Mouse (Mus musculus) midbrain, embryonic 16.5 days (tissue): ENCODE data around the gene Sipa1l3. TPM values are rescaled to one million over a fixed set of nuclear protein-coding genes. Genes with fewer than 3 reads are reported as not detected.
A peak's percentile ranks its signal among the peaks of the same experiment; 100 is the strongest.

Experiments
- ATAC-seq: fragments of 200-750 bp; cut with Nextera tagmentation; 2 replicates; pipeline ENCODE4 v1.8.0; 2017; ENCODE audit warnings: moderate TSS enrichment
- H3K27ac ChIP-seq: fragments of 300-500 bp; sonication (generic); 2 replicates; pipeline ENCODE4 v1.5.1; 2014; ENCODE audit warnings: mild to moderate bottlenecking, low read length, mixed read lengths
- H3K27me3 ChIP-seq: fragments of 300-500 bp; sonication (generic); 2 replicates; pipeline ENCODE4 v1.6.1; 2014; ENCODE audit warnings: low read depth, low read length, mixed read lengths; ENCODE audit not compliant: control insufficient read depth, insufficient read depth
- H3K36me3 ChIP-seq: fragments of 300-500 bp; sonication (generic); 2 replicates; pipeline ENCODE4 v1.6.1; 2014; ENCODE audit warnings: mild to moderate bottlenecking, low read length, moderate library complexity, mixed read lengths; ENCODE audit not compliant: control insufficient read depth, insufficient read depth
- H3K4me1 ChIP-seq: fragments of 300-500 bp; sonication (generic); 2 replicates; pipeline ENCODE4 v1.6.1; 2014; ENCODE audit warnings: mild to moderate bottlenecking, low read length, mixed read lengths; ENCODE audit not compliant: control insufficient read depth, insufficient read depth
- H3K4me2 ChIP-seq: fragments of 300-500 bp; sonication (generic); 2 replicates; pipeline ENCODE4 v1.6.1; 2014; ENCODE audit warnings: mild to moderate bottlenecking, low read length, mixed read lengths
- H3K4me3 ChIP-seq: fragments of 300-500 bp; sonication (generic); 2 replicates; pipeline ENCODE4 v1.5.1; 2014; ENCODE audit warnings: low read depth, mild to moderate bottlenecking, low read length, moderate library complexity, mixed read lengths
- H3K9ac ChIP-seq: fragments of 300-500 bp; sonication (generic); 2 replicates; pipeline ENCODE4 v1.6.1; 2014; ENCODE audit warnings: low read depth, low read length, mixed read lengths
- H3K9me3 ChIP-seq: fragments of 300-500 bp; sonication (generic); replicated peaks from 2 replicates; pipeline ENCODE4 v1.6.1; 2014; ENCODE audit warnings: mild to moderate bottlenecking, low read length, mixed read lengths; ENCODE audit not compliant: control insufficient read depth, poor library complexity, severe bottlenecking
- WGBS: fragments of 180-500 bp; shearing (Covaris S2); extraction: QIAGEN DNeasy Blood & Tissue Kit; methylation state at CpG from one replicate; pipeline ENCODE4 v1.1.7; 2014; 5-methylcytosine and 5-hydroxymethylcytosine counted together
- polyA plus RNA-seq: library from polyadenylated mRNA; unstranded; fragments of >200 nt; fragmentation: Nextera tagmentation; extraction: Ambion mirVana; gene quantifications from 2 replicates; pipeline ENCODE4 v1.2.1, GENCODE M21; 2015

Sipa1l3 gene
- polyA plus RNA-seq, 1 experiment from 2014 or later: 17.3 TPM

DNA sequence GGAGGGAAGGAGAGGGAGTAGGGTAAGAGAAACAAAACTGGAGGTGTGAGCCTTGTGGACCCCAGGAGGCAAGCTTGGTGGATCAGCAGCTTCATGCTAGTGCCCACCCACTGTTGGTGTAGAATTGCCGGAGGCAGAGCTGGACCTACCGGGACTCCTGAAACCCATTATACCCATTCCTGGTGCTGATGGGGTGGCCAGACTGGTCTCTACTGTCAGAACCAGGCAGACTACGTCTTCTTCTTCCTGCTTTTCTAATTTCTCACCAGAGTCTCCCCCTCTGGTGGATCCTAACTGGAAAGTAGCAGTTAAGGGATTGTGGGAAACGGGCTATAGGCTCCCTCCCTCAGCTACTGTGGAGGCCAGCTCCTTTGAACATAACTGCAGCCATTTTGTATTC lies 23.2 kb upstream of the Sipa1l3 start:
- Histone ChIP-seq H3K4me2 (no peak overlapping the region), H3K4me1 (no peaks in the 10 kb centered on the region), H3K4me3 (no peak overlapping the region), H3K9me3 (no peaks in the 10 kb centered on the region), H3K27me3 (no peaks in the 10 kb centered on the region), H3K36me3 (no peaks in the 10 kb centered on the region), H3K27ac (no peak overlapping the region), H3K9ac (no peak overlapping the region)
- ATAC-seq: no peak
- 74% methylated on average over 4 of the region's 4 CpGs for WGBS

DNA sequence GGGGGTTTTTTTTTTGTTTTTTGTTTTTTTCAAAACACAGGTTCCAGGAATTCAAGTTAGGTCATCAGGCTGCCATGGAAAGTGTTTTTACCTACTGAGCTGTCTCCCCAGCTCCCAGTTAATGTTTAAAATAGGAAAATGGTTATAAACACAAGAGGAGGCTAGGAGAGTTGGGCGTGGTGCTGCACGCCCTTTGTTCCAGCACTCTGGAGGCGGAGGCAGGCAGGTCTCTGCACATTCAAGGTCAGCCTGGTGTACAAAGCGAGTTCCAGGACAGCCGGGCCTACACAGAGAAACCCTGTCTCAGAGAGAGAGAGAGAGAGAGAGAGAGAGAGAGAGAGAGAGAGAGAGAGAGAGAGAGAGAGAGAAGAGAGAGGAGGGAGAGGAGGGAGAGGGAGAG lies 22.7 kb upstream of the Sipa1l3 start:
- H3K4me1 ChIP-seq: no peaks in the 10 kb centered on the region
- ATAC-seq: no peak
- H3K36me3 ChIP-seq: no peaks in the 10 kb centered on the region
- H3K27ac ChIP-seq: no peak overlapping the region
- no peaks in the 10 kb centered on the region for H3K27me3 ChIP-seq
- H3K9ac ChIP-seq: no peak overlapping the region
- WGBS: 88% methylated on average over 5 of the region's 5 CpGs
- H3K9me3 ChIP-seq: no peaks in the 10 kb centered on the region
- H3K4me2 ChIP-seq: no peak overlapping the region
- H3K4me3 ChIP-seq: no peak overlapping the region

DNA sequence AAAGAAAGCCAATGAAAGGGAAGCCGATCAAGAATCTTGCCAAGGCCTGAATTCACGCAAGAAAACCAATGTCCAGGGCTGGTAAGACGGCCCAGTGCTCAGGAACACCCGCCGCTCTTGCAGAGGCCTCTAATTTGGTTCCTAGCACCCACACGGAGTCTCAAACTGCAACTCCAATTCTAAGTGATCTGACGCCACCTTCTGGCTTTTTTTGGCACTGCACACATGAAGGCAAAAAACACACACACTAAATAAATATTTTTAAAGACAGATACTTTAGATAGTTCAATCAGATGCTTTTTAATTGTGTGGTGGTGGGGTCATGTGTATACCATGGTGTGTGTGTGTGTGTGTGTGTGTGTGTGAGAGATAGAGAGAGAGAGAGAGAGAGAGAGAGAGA lies 22.2 kb upstream of the Sipa1l3 start:
- Histone ChIP-seq H3K4me3 (no peak overlapping the region), H3K4me1 (no peaks in the 10 kb centered on the region), H3K9ac (no peak overlapping the region), H3K4me2 (no peak overlapping the region), H3K27me3 (no peaks in the 10 kb centered on the region), H3K27ac (no peak overlapping the region), H3K36me3 (no peaks in the 10 kb centered on the region), H3K9me3 (no peaks in the 10 kb centered on the region)
- ATAC-seq: no peak
- WGBS: 91% methylated on average over 7 of the region's 7 CpGs

DNA sequence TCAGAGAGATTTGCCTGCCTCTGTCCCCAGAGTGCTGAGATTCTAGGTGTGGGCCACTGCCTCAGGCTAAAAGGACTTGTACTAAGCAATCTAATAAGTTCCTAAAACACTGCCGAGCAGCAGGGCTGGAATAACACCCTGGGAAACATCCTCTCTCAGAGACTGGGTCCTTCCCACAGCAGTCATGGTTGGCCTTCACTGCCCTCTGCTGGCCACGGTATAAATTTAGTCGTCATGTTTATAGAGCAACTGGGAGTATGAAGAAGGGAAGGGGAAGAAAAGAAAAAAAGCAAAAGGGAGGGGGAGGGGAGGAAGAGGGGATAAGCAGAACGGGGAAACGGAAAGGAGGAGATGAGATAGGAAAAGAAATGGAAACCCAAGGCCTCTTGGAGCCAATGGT lies 5.3 kb upstream of the Sipa1l3 start:
- Histone ChIP-seq H3K9ac (no peak overlapping the region), H3K4me3 (no peak overlapping the region), H3K27me3 (no peaks in the 10 kb centered on the region), H3K4me2 (no peak overlapping the region), H3K27ac (no peak overlapping the region), H3K36me3 (no peaks in the 10 kb centered on the region), H3K4me1 (no peaks in the 10 kb centered on the region; the same call in 1 of the 2 replicates), H3K9me3 (no peaks in the 10 kb centered on the region)
- 2% methylated on average over 5 of the region's 5 CpGs for WGBS
- ATAC-seq: no peak

DNA sequence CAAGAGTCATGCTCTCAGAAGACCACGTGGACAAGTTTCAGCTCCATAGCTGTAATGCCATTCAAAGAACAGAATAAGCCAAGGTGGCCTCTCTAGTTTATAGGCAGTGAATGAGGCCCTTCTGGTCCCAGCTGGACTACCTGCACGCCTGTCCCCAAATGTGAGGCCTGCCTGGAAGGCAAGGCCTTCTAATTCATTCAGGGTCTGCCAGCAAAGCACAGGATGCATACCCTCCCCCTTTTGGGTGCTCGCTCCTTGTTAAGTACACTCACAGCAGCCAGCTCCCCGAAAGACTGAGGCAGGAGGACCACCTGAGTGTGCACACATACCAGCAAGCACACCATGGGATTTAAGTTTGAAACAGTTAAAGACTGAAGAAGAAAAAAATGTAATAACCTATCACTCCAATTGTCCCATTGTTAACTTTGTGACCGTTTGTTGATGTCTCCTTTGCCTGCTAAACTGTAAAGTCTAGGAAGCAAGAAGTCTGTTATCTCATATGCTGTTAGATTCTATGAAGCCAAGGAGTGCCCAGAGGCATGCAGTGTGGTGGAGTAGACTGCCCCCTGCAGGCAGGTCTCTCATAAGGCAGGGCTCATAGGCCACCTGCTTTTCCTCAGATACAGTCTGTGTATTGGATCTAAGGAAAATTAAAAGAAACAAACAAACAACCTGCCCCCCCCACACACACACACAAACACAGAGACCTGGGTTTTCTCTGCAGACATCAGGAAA lies 3.6 kb upstream of the Sipa1l3 start:
- Histone ChIP-seq H3K4me3 (no peak overlapping the region), H3K27me3 (no peaks in the 10 kb centered on the region), H3K9ac (no peak overlapping the region), H3K27ac (no peak overlapping the region), H3K36me3 (no peaks in the 10 kb centered on the region), H3K4me2 (no peak overlapping the region), H3K9me3 (no peaks in the 10 kb centered on the region), H3K4me1 (peaks cover 8% of the 10 kb centered on the region)
- WGBS: 58% methylated on average over 5 of the region's 5 CpGs
- ATAC-seq: no peak

DNA sequence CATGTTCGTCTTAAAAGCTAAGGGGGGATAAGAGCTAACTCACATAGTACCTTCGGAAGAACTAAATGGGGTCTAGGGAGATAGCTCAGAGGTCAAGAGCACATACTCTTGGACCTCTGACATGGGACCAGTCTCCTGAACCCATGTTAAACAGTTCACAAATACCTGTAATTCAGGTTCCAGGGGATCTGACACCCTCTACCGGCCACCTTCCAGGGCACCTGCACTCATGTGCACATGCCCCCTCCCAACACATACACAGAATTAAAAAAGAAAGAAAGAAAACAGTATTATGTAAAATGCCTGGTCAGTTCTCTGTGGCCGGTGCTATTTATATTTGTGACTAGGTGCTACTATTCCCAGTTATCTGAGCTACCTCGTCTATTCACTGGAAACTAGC lies 2.9 kb upstream of the Sipa1l3 start:
- Histone ChIP-seq H3K27ac (no peak overlapping the region), H3K36me3 (no peaks in the 10 kb centered on the region), H3K27me3 (no peaks in the 10 kb centered on the region), H3K4me1 (peaks cover 14% of the 10 kb centered on the region), H3K9me3 (no peaks in the 10 kb centered on the region), H3K9ac (no peak overlapping the region), H3K4me3 (no peak overlapping the region), H3K4me2 (no peak overlapping the region)
- no peak for ATAC-seq
- 68% methylated on average over 5 of the region's 5 CpGs for WGBS

DNA sequence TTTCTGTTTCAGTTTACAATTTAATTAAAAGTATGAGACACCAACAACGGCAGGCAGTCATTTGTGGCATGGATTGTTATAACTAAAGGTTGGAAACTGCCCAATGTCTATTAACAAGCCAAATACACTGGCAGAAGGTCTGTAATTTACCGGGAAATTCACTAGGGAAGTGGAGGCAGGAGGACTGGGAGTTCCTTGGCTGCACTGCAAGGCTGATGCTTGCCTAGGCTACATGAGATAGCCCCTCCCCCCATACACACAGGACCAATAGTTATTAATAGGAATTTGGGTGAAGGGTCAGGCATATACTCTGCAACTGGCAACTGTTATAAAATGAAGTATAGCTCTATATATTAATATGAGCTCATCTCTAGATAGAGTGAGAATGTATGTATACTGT lies 2.4 kb upstream of the Sipa1l3 start:
- H3K9me3 ChIP-seq: no peaks in the 10 kb centered on the region
- 74% methylated on average over 2 of the region's 2 CpGs for WGBS
- peaks cover 18% of the 10 kb centered on the region for H3K4me1 ChIP-seq
- no peaks in the 10 kb centered on the region for H3K27me3 ChIP-seq
- ATAC-seq: no peak
- H3K4me2 ChIP-seq: no peak overlapping the region
- H3K27ac ChIP-seq: no peak overlapping the region
- no peak overlapping the region for H3K9ac ChIP-seq
- H3K4me3 ChIP-seq: no peak overlapping the region
- H3K36me3 ChIP-seq: no peaks in the 10 kb centered on the region

DNA sequence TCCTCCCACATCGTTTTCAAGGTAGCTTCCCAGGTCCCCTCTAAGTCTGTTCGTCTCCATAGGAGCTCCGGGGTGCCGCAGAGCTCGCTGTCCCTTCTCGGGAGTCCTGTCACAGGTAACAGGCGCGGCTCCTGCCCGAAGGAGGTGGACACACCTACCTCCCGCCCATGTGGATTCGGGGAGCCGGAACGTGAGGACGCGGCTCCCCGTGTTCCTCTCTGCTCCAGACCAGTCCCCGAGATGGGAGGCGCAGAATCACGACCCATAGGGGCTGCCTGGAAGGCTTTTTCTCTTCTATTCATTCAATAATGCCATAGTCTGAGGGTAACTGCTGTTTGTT lies 740 bp upstream of the Sipa1l3 start:
- Histone ChIP-seq H3K4me2 (peak overlapping the region; percentile 79), H3K27ac (peak overlapping the region; percentile 88), H3K4me3 (peak overlapping the region; percentile 93), H3K9ac (peak overlapping the region; percentile 90), H3K9me3 (no peaks in the 10 kb centered on the region), H3K36me3 (no peaks in the 10 kb centered on the region), H3K27me3 (no peaks in the 10 kb centered on the region), H3K4me1 (peaks cover 20% of the 10 kb centered on the region)
- WGBS: 0% methylated on average over 19 of the region's 19 CpGs
- ATAC-seq: no peak; the same call in none of the 2 replicates

DNA sequence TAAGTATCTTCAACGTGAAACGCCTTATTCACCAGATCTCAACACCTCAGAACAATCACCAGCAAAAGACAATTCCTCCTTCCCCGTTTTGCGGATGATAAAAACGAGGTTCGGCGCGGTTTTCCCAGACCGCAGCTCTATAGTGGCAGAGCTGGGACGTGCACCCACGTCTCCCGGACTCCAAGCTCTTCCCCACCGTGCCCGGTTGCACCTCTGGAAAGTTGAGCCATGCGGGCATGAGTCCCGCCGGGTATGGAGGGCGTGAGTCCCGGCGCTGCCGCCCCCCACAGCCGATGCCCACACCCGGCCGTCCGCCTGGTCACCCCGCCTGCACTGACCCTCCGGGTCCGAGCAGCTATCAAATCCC lies 404 bp downstream of the Sipa1l3 start:
- Histone ChIP-seq H3K9me3 (no peaks in the 10 kb centered on the region), H3K4me3 (peak overlapping the region; percentile 93), H3K4me1 (peaks cover 20% of the 10 kb centered on the region), H3K27me3 (no peaks in the 10 kb centered on the region), H3K4me2 (peak overlapping the region; percentile 83), H3K9ac (peak overlapping the region; percentile 90), H3K27ac (peak overlapping the region; percentile 88), H3K36me3 (no peaks in the 10 kb centered on the region)
- ATAC-seq: no peak; the same call in 1 of the 2 replicates
- WGBS: under 1% methylated on average over 28 of the region's 28 CpGs
